Mouse (Mus musculus) fibroblast of lung, adult 2 months (primary cell): Measurements from ENCODE around the gene Ccl27a.

Source experiments
- DNase-seq: peaks from one replicate; pipeline ENCODE4 v3.0.0-alpha.2; 2011; ENCODE audit warnings: low read depth

Gene Ccl27a

GRCm38 (mm10) chr4:41755338-41756305 lies 18.4 kb downstream of the Ccl27a start, which contains the start of gene Sigmar1:
Gene Sigmar1, minus strand, starts transcription at chr4:41756157.
- DNase-seq = no peak

- DNase-seq = no peak
Measured at GRCm38 (mm10) chr4:41754797-41755337, 19.2 kb downstream of the Ccl27a start, which contains the start of gene Galt. Gene Galt, plus strand, starts transcription at chr4:41755228.

GRCm38 (mm10) chr4:41745021-41745420 lies 29.0 kb downstream of the Ccl27a start:
- no peak for DNase-seq

- DNase-seq = no peak
Measured at GRCm38 (mm10) chr4:41744131-41744530, 29.9 kb downstream of the Ccl27a start.

- peak; percentile 92 for DNase-seq
Measured at GRCm38 (mm10) chr4:41741158-41741560, 32.9 kb downstream of the Ccl27a start.

GRCm38 (mm10) chr4:41740380-41741157 lies 33.5 kb downstream of the Ccl27a start:
- no peak for DNase-seq

- DNase-seq = no peak
Measured at GRCm38 (mm10) chr4:41739260-41739659, 34.8 kb downstream of the Ccl27a start.

GRCm38 (mm10) chr4:41738256-41738603 lies 35.8 kb downstream of the Ccl27a start:
- DNase-seq = no peak

GRCm38 (mm10) chr4:41737602-41738255 lies 36.3 kb downstream of the Ccl27a start:
- DNase-seq = no peak

- DNase-seq = no peak
Measured at GRCm38 (mm10) chr4:41731052-41731765, 42.8 kb downstream of the Ccl27a start, which contains the start of gene Arid3c. Gene Arid3c, minus strand, starts transcription at chr4:41731142.

- DNase-seq = no peak
Measured at GRCm38 (mm10) chr4:41726826-41727621, 47.0 kb downstream of the Ccl27a start.

GRCm38 (mm10) chr4:41722918-41723351 lies 51.1 kb downstream of the Ccl27a start, which contains the start of gene Dctn3:
Gene Dctn3, minus strand, starts transcription at chr4:41723170.
- DNase-seq = peak; percentile 87
